Mouse (Mus musculus) lung, adult 2 months (tissue): Measurements from ENCODE around the gene Tpi1. TPM values are rescaled to one million over a fixed set of nuclear protein-coding genes. Genes with fewer than 3 reads are reported as not detected.
"Not testable (repeated sequence)": the region's sequence is repeated elsewhere in the genome, so short reads cannot be mapped to it uniquely, and the experiment has no call there.

Source experiments
- DNase-seq: peaks from one replicate; pipeline ENCODE4 v3.0.0; 2022
- H3K4me1 ChIP-seq: fragments of 200-500 bp; 2 replicates; pipeline ENCODE4 v1.6.1; 2011; ENCODE audit warnings: low read length; ENCODE audit not compliant: control insufficient read depth, insufficient read depth
- H3K4me3 ChIP-seq: fragments of 200-500 bp; replicated peaks from 2 replicates; pipeline ENCODE3; 2011; ENCODE audit warnings: low read depth, mild to moderate bottlenecking, control low read depth, low read length; ENCODE audit errors: extremely low read depth
- CTCF ChIP-seq: fragments of 200-500 bp; IDR thresholded peaks from 2 replicates; pipeline ENCODE4 v1.5.1; 2011; ENCODE audit warnings: mild to moderate bottlenecking, low read length, control low read depth; ENCODE audit not compliant: insufficient read depth
- POLR2A ChIP-seq: fragments of 200-500 bp; IDR thresholded peaks from 2 replicates; pipeline ENCODE4 v1.6.1; 2011; ENCODE audit warnings: low read depth, mild to moderate bottlenecking, control low read depth, low read length, borderline replicate concordance; ENCODE audit errors: extremely low read depth
- WGBS: fragments of 180-500 bp; shearing (Covaris S2); methylation state at CpG from one replicate; pipeline ENCODE4 v1.1.7; 2018; 5-methylcytosine and 5-hydroxymethylcytosine counted together
- polyA plus RNA-seq: library from polyadenylated mRNA; depleted of rRNA; stranded (reverse); fragments of >200 nt; gene quantifications from 2 replicates; pipeline ENCODE4 v1.2.3, GENCODE M21; 2012

The Tpi1 gene
- polyA plus RNA-seq, 1 experiment: 218 TPM

- 97% methylated on average over 11 of the region's 11 CpGs for WGBS
- DNase-seq: no peak
- Histone ChIP-seq H3K4me1 (0 out of 2 replicates have a peak, but pooled peaks cover 8% of the 10 kb centered on the region), H3K4me3 (no peak overlapping the region)
- TF ChIP-seq CTCF (no peak), POLR2A (no peak)
Measured at GRCm38 (mm10) chr6:124817125-124817524, 3.0 kb upstream of the Tpi1 start.

- TF ChIP-seq CTCF (no peak), POLR2A (no peak)
- Histone ChIP-seq H3K4me1 (0 out of 2 replicates have a peak, but pooled peaks cover 8% of the 10 kb centered on the region), H3K4me3 (no peak overlapping the region)
- DNase-seq: no peak
- WGBS: 88% methylated on average over 4 of the region's 4 CpGs
Measured at GRCm38 (mm10) chr6:124816611-124817010, 2.5 kb upstream of the Tpi1 start.

- 80% methylated on average over 9 of the region's 9 CpGs for WGBS
- TF ChIP-seq POLR2A: no peak
- no peak for TF ChIP-seq CTCF
- DNase-seq: no peak
- no peak overlapping the region for H3K4me3 ChIP-seq
- peaks cover 8% of the 10 kb centered on the region; the same call in 1 of the 2 replicates for H3K4me1 ChIP-seq
Measured at GRCm38 (mm10) chr6:124814858-124815774, 1.0 kb upstream of the Tpi1 start.

- TF ChIP-seq POLR2A (no peak), CTCF (no peak)
- WGBS: 34% methylated on average over 8 of the region's 8 CpGs
Measured at GRCm38 (mm10) chr6:124814448-124814847, 352 bp upstream of the Tpi1 start.

GRCm38 (mm10) chr6:124813496-124813895, 600 bp downstream of the Tpi1 start:
- DNase-seq: peak; percentile 59
- H3K4me1 ChIP-seq: peaks cover 12% of the 10 kb centered on the region
- TF ChIP-seq CTCF (no peak), POLR2A (peak; percentile 12; the same call in 1 of the 2 replicates)
- 1% methylated on average over 18 of the region's 18 CpGs for WGBS
- peak overlapping the region; percentile 69 for H3K4me3 ChIP-seq

More at GRCm38 (mm10) chr6:124814448-124814847, 352 bp upstream of the Tpi1 start:
- DNase-seq: no peak
- no peak overlapping the region for H3K4me3 ChIP-seq
- peaks cover 12% of the 10 kb centered on the region for H3K4me1 ChIP-seq

- H3K4me1 ChIP-seq: peaks cover 16% of the 10 kb centered on the region
- no peak for DNase-seq
- TF ChIP-seq POLR2A: no peak
- TF ChIP-seq CTCF: no peak
- 39% methylated on average over 9 of the region's 9 CpGs for WGBS
- H3K4me3 ChIP-seq: no peak overlapping the region
Measured at GRCm38 (mm10) chr6:124812848-124813247, 1.2 kb downstream of the Tpi1 start.

GRCm38 (mm10) chr6:124811701-124812560, 2.2 kb downstream of the Tpi1 start:
- TF ChIP-seq POLR2A (no peak), CTCF (no peak)
- 79% methylated on average over 24 of the region's 24 CpGs for WGBS
- no peak overlapping the region for H3K4me3 ChIP-seq
- H3K4me1 ChIP-seq: peaks cover 16% of the 10 kb centered on the region
- no peak for DNase-seq

- WGBS: 42% methylated on average over 4 of the region's 4 CpGs
- DNase-seq: no peak
- TF ChIP-seq CTCF (no peak), POLR2A (no peak)
- no peak overlapping the region for H3K4me3 ChIP-seq
- H3K4me1 ChIP-seq: peaks cover 19% of the 10 kb centered on the region
Measured at GRCm38 (mm10) chr6:124811403-124811665, 2.8 kb downstream of the Tpi1 start.

GRCm38 (mm10) chr6:124810566-124811402, 3.3 kb downstream of the Tpi1 start:
- DNase-seq, H3K4me3 ChIP-seq: not testable (repeated sequence)
- 78% methylated on average over 11 of the region's 11 CpGs for WGBS
- H3K4me1 ChIP-seq: peaks cover 20% of the 10 kb centered on the region
